Mouse (Mus musculus): ENCODE data around the gene Aldh9a1. TPM values are rescaled to one million over a fixed set of nuclear protein-coding genes. Genes with fewer than 3 reads are reported as not detected.
A peak's percentile ranks its signal among the peaks of the same experiment; 100 is the strongest.
"Not testable (repeated sequence)": the region's sequence is repeated elsewhere in the genome, so short reads cannot be mapped to it uniquely, and the experiment has no call there.

Gene Aldh9a1
- total RNA-seq (2021) = 10 to 100 TPM; 63.5 to 65.6 TPM
- long read RNA-seq, experiment 1, transcript Aldh9a1-201 (11 exons, 2,835 nt) = major isoform, 107 of 121 reads
- long read RNA-seq, experiment 1, partial matches to known transcripts = 6 of 121 reads
- long read RNA-seq, experiment 1, other reads (novel, unspliced or antisense) = 8 of 121 reads
- long read RNA-seq, experiment 2, transcript Aldh9a1-201 (11 exons, 2,835 nt) = major isoform, 51 of 56 reads
- long read RNA-seq, experiment 2, partial matches to known transcripts = 1 of 56 reads
- long read RNA-seq, experiment 2, other reads (novel, unspliced or antisense) = 4 of 56 reads

DNA sequence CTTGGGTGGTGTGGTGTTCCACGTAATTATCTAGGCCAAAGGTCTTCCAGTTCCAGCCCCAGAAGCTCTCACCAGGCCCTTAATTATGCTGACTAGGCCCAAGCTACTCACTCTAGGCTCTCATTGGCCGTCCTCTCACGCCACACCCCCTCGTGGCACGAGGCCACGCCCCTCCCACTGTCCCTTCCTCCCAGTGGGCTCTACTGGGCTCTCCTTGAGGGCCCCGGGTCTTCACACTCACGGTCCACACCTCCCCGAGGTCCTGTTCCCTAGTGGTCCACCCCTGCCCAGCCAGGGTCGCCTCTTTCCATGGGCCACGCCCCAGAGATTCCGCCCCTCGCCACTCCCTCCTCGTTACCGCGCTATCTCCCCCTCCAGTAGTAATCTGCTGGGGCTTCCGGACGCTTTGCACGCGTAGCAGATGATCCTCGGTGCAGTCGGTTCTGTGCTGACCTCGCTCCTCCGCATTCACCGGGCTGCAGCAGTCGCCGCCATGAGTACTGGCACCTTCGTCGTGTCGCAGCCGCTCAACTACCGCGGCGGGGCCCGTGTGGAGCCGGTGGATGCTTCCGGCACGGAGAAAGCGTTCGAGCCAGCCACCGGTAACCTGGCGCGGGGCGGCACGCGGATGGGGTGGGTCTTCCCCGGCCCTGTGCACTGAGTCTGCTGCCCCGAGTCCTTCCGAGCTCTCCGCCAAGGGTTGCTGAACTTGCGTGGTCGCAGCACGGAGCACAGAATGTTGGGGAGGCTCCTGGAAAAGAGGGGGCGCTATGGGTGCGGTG lies at the start of gene Aldh9a1:
TSS of gene Aldh9a1 (plus strand) at position 177 of the 782 bp plus-strand sequence.
- peak; percentile 95 for DNase-seq

DNA sequence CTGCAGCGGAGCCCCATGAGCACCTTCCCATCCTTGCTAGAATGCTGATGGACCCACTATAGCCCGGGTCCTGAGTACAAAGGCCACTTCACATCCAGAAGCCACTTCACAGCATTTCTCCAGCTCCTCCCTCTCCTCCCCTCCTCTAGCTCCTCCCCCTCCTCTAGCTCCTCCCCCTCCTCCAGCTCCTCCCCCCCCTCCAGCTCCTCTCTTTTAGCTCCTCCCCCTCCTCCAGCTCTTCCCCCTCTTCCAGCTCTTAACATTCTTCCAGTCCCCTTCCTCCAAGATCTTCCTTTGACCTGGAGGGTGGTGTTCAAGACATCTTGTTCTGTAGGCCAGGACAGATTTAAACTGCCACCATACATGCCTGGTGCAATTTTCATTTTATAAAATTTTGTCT lies 49.7 kb upstream of the Aldh9a1 start:
- DNase-seq = no peak

DNA sequence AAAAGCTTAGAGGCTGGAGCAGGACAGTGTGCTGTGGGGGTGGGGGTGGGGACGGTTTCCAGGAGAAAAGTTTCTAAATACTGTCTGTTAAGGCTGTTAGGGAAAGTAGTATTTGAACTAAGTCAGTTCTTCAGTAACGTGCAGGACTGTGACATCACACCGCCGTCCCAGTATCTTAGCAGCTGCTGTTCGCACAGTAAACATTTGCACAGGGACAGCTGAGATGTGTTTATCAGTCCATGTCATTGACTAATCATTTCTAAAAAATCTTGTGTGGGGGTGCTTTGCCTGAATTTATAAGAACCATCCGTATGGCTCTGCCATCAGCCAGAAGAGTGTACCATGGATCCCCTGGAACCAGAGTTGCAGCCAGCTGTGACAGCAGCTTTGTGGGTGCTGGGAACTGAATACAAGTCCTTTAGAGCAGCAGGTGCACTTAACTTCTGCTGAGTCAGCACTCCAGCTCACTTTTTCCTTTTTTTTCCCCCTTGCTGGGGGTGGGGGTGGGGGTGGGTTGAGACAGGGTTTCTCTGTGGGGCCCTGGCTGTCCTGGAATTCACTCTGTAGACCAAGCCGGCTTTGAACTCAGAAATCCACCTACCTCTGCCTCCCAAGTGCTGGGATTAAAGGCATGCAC lies 44.2 kb upstream of the Aldh9a1 start:
- no peak for DNase-seq

DNA sequence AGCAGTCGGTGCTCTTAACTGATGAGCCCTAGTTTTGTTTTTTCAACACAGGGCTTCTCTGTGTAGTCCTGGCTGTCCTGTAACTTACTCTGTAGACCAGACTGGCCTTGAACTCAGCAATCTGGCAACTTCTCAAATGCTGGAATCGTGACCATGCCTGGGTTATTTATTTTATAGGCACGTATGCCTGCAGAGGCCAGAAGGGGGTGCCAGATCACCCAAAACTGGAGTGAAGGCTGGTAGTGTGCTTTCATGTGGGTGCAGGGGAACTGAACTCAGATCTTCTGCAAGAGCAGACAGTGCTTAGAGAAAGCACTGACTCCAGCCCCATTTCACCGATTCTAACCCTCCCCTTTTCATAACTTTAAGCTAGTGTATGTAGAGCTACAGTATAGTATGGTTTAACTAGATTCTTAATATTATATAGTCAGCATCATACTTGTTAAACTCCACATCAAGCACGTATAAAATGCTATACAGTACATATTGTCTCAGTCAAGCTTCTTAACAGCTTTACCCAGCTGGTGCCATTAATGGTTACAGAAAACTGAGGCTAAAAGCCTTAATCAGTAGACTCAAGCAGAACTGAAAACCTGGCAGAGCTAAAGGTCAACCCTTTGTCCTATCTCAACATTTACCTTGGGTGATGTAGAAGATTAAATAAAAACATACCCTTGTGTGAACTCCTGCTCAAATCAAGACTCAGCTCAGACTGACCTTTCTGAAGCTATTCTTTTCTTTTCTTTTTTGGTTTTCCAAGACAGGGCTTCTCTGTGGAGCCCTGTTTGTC lies 43.1 kb upstream of the Aldh9a1 start:
- peak; percentile 85 for DNase-seq

DNA sequence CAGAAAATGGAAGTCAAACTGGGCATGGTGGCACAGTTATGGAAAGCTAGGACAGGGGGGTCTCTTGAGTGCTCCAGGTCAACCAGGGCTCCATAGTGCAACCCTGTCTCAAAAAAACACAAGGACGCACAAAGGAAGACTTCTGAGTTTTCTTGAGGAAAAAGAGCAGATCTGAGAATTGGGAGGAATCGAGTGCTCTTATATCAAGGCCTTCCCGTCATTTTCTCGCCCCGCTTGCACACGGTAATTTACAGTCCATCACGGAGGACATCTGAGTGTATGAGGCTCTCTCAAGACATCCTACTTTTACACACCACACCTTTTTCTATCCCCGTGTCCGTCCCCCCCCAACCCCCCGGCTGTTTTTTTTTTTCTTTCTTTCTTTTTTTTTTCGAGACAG lies 42.1 kb upstream of the Aldh9a1 start:
- no peak for DNase-seq

DNA sequence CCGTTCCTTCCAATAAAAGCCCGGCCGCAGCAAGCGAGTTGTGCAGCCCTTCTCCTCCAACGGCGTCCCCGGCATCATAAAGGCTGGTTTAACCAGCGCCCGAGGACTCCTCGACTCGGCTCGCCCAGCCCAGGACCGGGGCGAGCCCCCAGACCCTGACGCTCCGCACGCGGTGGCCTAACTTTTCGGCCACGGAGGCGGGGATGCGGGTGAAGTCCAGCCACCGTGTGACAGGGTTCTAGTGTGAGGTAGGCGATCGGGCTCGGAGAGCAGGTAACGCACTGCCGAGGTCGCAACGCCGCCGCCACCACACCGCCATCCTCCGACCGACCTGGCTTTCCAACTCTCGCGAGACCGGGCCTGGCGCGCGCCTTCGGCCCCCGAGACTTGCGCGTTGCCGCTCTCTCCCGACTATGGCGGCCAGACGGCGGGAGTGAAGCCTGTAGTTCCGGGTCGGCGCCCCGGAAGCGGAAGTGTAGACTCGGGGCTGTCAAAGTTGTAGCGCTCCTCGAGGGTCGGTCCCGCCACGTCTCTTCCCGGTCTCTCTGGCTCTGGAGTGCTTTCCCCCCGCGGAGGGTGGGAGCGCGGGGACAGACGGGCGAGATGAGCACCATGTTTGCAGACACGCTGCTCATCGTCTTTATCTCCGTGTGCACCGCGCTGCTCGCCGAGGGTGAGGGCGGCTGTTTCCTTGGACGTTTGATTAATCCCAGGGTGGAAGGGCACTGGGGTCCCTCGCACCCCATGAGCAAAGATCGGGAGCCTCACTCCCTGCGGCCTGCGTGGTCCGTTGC lies 41.3 kb upstream of the Aldh9a1 start, which contains the start of gene Tmco1:
TSS of gene Tmco1 (plus strand) at position 118 of the 794 bp plus-strand sequence.
- DNase-seq = peak; percentile 99

DNA sequence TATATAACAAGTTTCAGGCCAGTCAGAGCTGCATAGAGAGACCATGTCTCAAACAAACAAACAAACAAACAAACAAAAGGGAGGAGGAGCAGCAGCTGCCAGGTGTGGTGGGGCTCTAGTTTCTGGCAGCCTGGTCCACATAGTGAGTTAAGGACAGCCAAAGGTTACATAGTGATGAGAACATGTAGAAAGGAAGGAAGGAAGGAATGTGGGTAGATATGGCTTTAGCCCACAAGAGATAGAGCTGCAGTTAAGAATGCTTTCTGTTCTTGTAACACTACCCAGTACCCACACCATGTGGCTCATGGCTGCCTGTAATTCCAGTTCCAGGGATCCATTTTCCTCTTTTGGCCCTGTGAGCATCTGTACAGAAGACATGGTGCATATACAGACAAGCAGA lies 37.4 kb upstream of the Aldh9a1 start:
- DNase-seq = no peak

DNA sequence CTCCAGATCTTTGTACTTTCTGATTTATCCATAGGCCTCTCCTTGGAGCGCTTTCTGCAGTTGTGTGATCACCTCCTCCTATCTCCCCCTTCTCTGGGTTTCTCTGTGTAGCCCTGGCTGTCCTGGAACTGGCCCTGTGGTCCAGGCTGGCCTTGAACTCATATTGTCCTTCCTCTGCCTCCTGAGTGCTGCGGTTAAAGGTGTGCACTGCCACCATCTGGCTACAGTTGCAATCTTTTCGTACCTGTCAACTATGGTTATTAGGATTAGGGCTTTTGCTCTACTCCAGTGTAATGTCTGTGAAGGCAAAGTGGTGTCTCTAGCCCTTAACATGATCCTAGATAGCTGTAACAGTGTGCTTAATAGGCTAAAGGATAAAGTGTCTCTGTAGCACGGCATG lies 36.6 kb upstream of the Aldh9a1 start:
- no peak for DNase-seq

DNA sequence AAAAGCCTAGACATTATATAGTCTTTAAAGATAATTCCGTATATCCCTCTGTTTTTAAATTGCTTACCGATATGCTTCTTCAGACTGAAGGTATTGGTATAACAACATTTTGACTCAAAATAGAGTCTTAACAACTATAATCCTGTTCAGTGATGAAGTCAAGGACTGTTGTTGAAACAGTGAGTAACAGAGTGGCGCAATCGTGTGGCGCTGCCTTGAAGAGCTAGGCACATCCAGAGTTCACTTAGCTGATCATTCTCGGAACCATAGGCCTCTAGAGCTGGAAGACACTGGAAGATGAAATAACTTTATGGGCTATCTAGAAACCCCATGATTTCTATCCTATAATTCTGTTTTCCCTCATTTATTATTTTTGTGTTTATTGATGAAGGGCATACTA lies 28.1 kb upstream of the Aldh9a1 start:
- peak; percentile 39 for DNase-seq

DNA sequence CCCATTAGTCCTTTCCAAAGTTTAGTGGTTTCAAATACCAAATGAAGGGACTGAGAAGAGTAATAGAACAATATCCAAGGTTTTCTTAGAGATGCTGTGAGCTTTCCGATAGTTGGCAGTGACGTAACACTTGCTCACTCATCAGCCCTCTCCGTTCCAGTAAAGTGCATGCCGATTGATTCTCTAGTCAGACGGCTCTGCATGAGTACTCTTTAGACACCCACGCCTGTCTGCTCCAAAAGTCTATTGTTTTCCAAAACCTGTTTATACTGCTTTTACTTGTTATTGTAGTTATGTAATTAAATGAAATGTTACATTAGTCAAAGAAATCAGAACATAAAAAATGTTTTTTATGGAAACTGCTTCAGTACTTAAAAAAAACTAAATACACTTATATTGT lies 21.0 kb upstream of the Aldh9a1 start:
- no peak for DNase-seq

DNA sequence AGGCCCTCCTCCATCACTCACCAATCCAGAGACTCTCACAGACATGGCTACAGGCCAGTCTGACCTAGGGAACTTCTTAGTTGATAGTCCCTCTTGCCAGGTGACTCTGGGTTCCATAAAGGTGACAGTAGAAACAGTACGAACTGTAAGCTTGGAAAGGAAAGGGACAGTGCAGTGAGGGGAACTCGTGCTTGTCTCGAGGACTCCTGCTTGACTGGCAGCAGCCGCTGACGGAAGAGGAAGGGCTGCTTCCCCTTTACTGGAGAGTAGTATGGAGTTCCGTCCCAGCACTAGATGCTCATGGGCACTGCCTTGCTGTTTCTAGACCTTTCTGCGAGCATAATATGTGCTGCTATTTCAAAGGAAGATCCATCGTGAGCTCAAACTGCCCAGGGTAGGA lies 18.7 kb upstream of the Aldh9a1 start:
- no peak for DNase-seq

DNA sequence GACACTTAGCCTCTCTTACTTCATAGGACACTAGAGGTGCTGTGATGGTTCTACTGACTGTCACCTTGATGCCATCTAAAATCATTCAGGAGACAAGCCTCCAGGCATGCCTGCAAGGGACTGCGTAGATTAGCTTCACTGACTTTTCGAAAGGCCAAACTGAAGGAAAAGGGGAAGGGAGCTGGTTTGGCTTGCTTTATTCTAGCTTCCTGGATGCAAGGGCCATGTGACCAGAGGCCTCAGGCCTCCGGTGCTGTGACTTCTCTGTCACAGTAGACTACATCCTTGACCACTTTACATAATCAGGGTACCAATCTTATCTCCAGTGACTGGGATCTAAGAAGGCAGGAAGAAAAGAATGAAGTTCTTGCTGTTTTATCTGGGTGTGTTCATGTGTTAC lies 13.4 kb upstream of the Aldh9a1 start:
- DNase-seq = no peak

DNA sequence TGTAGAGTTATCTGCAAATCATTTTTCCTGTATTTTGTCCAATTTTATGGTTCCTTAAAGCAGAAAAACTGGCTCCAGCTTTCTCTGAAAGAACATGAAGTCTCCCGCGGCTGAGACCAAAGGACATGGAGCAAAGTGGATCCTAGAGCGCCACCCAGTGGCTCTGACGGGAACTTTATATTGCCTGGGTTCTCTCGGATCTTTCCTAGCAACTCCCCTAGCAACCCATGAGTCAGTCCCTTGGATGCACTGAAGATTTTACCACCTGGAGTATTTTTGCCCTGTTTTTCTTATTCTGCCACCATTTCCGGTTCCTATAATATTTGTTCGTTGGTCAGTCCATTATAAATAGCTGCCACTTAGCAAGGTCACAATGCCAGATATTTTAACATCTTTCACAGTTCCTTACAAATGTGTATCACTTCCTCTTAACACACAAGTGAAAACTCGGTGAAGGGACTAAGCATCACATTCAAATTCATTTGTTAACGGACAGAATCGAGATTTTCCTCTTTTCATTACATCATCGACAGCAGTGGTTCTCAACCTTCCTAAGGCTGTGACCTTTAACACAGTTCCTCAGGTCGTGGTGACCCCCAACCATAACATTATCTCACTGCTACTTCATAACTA lies 12.2 kb upstream of the Aldh9a1 start:
- peak; percentile 90 for DNase-seq

DNA sequence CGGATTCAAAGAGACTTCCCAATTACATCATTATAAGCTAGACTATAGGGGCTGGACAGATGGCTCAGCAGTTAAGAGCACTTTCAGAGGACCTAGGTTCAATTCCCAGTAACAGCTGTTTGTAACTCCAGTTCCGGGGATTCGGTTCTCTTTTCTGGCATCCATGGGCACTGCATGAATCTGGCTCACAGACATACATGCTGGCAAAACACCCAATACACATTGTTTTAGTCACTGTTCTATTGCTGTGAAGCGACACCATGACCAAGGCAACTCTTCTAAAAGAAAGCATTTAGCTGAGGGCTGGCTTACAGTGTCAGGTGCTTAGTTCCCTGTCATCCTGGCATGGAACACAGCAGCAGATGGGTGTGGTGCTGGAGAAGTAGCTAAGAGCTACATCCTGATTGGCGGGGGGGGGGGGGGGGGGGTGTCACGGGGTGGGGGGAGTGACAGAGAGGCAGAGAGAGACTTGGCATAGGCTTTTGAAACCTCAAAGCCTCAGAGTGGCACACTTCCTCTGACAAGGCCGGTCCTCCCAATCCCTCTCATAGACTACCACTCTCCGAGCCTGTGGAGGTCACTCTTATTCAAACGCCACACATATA lies 10.5 kb upstream of the Aldh9a1 start:
- no peak for DNase-seq

DNA sequence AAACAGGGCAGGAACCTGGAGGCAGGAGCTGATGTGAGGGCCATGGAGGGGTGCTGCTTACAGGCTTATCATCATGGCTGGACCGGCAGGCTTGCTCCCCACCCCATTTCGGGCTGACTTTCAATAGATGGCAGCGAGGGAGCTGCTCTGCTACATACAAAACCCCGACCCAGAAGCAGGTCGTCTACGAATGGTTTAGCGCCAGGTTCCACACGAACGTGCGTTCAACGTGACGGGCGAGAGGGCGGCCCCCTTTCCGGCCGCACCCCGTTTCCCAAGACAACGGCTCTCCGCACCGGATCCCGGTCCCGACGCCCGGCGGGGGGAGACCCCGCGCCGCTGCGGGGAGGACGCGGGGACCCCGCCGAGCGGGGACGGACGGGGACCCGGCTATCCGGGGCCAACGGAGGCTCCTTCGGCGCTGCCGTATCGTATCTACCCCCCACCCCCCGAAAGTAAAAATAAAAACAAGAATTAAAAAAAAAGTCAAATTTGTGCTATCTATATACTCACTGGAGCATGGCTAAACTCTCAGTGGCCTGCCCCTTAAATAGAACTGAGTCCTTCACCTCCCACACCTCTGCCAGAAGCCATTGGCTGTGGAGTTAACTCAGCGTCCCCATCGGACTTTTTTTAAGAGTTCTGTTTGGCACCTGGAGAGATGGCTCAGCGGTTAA lies 9.5 kb upstream of the Aldh9a1 start:
- DNase-seq = no peak

DNA sequence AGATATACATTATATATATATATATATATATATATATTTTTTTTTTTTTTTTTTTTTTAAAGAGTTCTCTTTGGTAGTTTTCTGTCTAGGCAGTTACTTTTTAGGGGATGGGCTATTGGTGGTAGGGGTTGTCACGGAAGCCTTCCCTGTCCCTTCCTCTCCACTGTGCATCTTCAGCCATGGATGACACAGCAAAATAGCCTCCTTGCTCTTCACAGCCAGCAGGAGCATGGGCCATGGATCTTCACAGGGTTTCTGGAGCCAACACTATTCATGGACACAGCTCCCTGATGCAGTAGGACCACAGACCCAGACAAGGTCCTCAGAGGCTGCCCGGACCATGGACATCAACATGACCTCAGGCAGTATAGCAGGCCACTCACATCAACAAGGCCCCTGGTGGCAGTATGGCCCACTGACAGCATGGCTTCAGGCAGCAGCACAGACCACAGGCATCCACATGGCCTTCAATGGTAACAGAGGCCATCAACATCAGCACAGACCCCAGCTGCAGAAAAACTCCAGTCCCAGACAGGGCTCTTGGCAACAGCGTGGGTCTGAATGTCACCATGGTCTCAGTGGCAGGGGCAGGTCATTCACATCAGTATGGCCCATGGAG lies 8.8 kb upstream of the Aldh9a1 start:
- DNase-seq = no peak

DNA sequence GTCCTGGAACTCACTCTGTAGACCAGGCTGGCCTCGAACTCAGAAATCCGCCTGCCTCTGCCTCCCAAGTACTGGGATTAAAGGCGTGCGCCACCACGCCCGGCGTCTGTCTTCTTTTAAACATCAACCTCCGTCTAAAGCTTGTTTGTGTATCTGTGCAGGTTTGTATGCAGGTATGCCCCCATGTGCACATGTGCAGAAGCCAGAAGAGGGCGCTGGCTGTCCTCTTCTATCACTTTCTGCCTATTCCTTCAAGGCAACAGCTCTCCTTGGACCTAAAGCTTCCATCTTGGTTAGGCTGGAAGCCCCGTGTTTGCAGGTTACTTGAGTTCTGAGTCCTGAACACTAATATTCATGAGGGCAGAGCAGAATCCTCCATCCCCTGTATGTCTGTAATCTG lies 7.0 kb upstream of the Aldh9a1 start:
- no peak for DNase-seq

DNA sequence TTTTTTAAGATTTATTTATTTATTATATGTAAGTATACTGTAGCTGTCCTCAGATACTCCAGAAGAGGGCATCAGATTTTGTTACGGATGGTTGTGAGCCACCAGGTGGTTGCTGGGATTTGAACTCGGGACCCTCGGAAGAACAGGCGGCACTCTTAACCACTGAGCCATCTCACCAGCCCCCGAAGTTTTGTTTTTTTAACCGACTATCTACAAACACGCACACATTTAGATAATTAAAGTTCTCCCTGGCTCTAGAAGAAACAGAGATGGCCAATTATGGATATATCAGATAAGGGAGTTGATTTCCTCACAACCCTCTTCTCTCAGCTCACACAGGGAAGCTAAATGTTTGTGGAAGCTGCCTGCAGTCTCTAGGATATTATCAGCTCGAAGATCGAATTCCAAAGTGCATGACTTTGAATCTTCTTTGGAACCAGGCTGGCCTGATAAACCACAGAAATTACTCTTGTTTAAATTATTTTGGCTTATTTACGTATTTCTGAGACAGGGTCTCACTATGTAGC lies 3.7 kb upstream of the Aldh9a1 start:
- not testable (repeated sequence) for DNase-seq

DNA sequence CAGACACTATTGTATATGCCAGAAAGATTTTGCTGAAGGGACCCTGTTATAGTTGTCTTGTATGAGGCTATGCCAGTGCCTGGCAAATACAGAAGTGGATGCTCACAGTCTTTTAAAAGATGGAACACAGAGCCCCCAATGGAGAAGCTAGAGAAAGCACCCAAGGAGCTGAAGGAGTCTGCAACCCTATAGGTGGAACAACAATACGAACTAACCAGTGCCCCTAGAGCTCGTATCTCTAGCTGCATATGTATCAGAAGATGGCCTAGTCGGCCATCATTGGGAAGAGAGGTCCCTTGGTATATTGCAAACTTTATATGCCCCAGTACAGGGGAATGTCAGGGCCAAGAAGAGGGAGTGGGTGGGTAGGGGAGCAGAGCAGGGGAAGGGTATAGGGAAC lies 585 bp upstream of the Aldh9a1 start:
- not testable (repeated sequence) for DNase-seq

Data from adrenal gland, postnatal 10 days (tissue).